8 mouse cellular contexts compared by ENCODE assay signal in genomic region chr7:67848589-67849508, GRCm38 (mm10).
DNase-seq lines count a peak whose midpoint lies in the region; ATAC-seq and TF ChIP-seq lines count a peak whose summit lies in the region.

No protein-coding gene starts in this region.

- 3% methylated on average over 35 of the region's 35 CpGs for WGBS in hindbrain, embryonic 12.5 days

- H3K27ac ChIP-seq in ES-E14 (ENCODE audit: insufficient read depth, low read depth, low read length, poor library complexity, severe bottlenecking): no peak overlapping the region
- peak overlapping the region; percentile 53; the same call in 1 of the 2 replicates for H3K27ac ChIP-seq in hindbrain, embryonic 12.5 days

- peak overlapping the region; percentile 72 for H3K4me2 ChIP-seq in hindbrain, embryonic 12.5 days (replicated peaks)

- no peaks in the 10 kb centered on the region for H3K9me3 ChIP-seq in ES-E14 (ENCODE audit: control insufficient read depth, insufficient read depth, low read depth, low read length)
- H3K9me3 ChIP-seq in hindbrain, embryonic 12.5 days (replicated peaks): no peaks in the 10 kb centered on the region

- H3K4me1 ChIP-seq in ES-E14 (ENCODE audit: control insufficient read depth in 2 of 2, insufficient read depth in 2 of 2, low read length in 2 of 2, poor library complexity in 1 of 2): peaks cover 0 to 19% of the 10 kb centered on the region in 2 experiments; a peak in 2 of 4 replicates
- H3K4me1 ChIP-seq in hindbrain, embryonic 12.5 days: peaks cover 5% of the 10 kb centered on the region; the same call in 1 of the 2 replicates

- in situ Hi-C loops in ES-E14 (cut with MboI; ENCODE audit: low sequenced_read_pairs in 2 of 2, unreplicated experiment in 2 of 2): no loop called here

- peak overlapping the region; percentile 47 to 54 for H3K4me3 ChIP-seq in ES-E14 (ENCODE audit: insufficient read depth in 1 of 2, low read depth in 1 of 2, low read length in 2 of 2, poor library complexity in 1 of 2, severe bottlenecking in 1 of 2)
- H3K4me3 ChIP-seq in hindbrain, embryonic 12.5 days: peak overlapping the region; percentile 43

- H3K36me3 ChIP-seq in ES-E14 (ENCODE audit: control insufficient read depth, insufficient read depth, low read length, poor library complexity, severe bottlenecking): no peaks in the 10 kb centered on the region
- H3K36me3 ChIP-seq in hindbrain, embryonic 12.5 days: no peaks in the 10 kb centered on the region

- peak overlapping the region; percentile 44; the same call in 1 of the 2 replicates for H3K9ac ChIP-seq in ES-E14 (ENCODE audit: insufficient read depth, low read depth, low read length, poor library complexity, severe bottlenecking)
- peak overlapping the region; percentile 69 for H3K9ac ChIP-seq in hindbrain, embryonic 12.5 days

- peaks cover 20% of the 10 kb centered on the region for H3K27me3 ChIP-seq in hindbrain, embryonic 12.5 days

- ATAC-seq in hindbrain, embryonic 12.5 days (ENCODE audit: low FRiP score): peak; percentile 94

- DNase-seq in ES-E14 (ENCODE audit: low read depth, low spot score): peak; percentile 67
- peak; percentile 63 to 81 for DNase-seq in cerebellum, postnatal 25 days
- peak; percentile 49 to 58 for DNase-seq in frontal cortex, postnatal 25 days (ENCODE audit: low spot score in 2 of 2)
- DNase-seq in layer of hippocampus, adult 9-11 months: peak; percentile 59
- DNase-seq in lung, adult 18-20 months: peak; percentile 28 to 34
- peak; percentile 21 for DNase-seq in ovary, postnatal 14 days (ENCODE audit: low spot score)
- no peak for DNase-seq in adipocyte (ENCODE audit: low spot score)

TF ChIP-seq in ES-E14, 5 proteins besides CTCF, POLR2A, EP300 and RAD21:
- TF ChIP-seq MAFK (IDR thresholded peaks at IDR 0.05; ENCODE audit: insufficient read depth, low read depth, low read length) (no peak), CHD2 (IDR thresholded peaks at IDR 0.05; ENCODE audit: low read depth, low read length) (no peak), ZNF384 (IDR thresholded peaks at IDR 0.05; ENCODE audit: low read depth, low read length) (no peak), ZC3H11A (IDR thresholded peaks at IDR 0.05; ENCODE audit: borderline replicate concordance, low read depth, low read length) (no peak), HCFC1 (IDR thresholded peaks at IDR 0.05; ENCODE audit: borderline replicate concordance, insufficient read depth, low read length) (no peak)
